Mouse (Mus musculus): ENCODE results near the gene Ak1. TPM values are rescaled to one million over a fixed set of nuclear protein-coding genes. Genes with fewer than 3 reads are reported as not detected.

The Ak1 gene
- polyA plus RNA-seq, 1 experiment = 23.5 TPM

- 75% methylated on average over 9 of the region's 9 CpGs for WGBS
- no peak for DNase-seq
- TF ChIP-seq CTCF (IDR thresholded peaks at IDR 0.05; ENCODE audit: borderline replicate concordance, control insufficient read depth, extremely low read depth, insufficient read depth, low read length, poor library complexity) = no peak
- no peak for TF ChIP-seq POLR2A (IDR thresholded peaks at IDR 0.05; ENCODE audit: control insufficient read depth, extremely low read depth, insufficient read depth, low read length, poor library complexity)
- Histone ChIP-seq H3K27ac (ENCODE audit: control insufficient read depth, insufficient read depth, low read length) (no peak overlapping the region), H3K4me1 (replicated peaks; ENCODE audit: control insufficient read depth, insufficient read depth, low read length) (no peaks in the 10 kb centered on the region; the same call in 1 of the 2 replicates), H3K4me3 (ENCODE audit: control insufficient read depth, insufficient read depth, low read length) (no peak overlapping the region), H3K36me3 (ENCODE audit: control insufficient read depth, insufficient read depth, low read length) (no peaks in the 10 kb centered on the region), H3K27me3 (ENCODE audit: control insufficient read depth, insufficient read depth, low read length) (no peaks in the 10 kb centered on the region)
These were observed 7.9 kb downstream of the Ak1 start for GRCm38 (mm10) chr2:32629276-32629976.

GRCm38 (mm10) chr2:32630036-32630435 is 8.5 kb downstream of the Ak1 start:
- WGBS = 89% methylated on average over 9 of the region's 9 CpGs
- Histone ChIP-seq H3K4me1 (replicated peaks; ENCODE audit: control insufficient read depth, insufficient read depth, low read length) (no peaks in the 10 kb centered on the region; the same call in 1 of the 2 replicates), H3K4me3 (ENCODE audit: control insufficient read depth, insufficient read depth, low read length) (no peak overlapping the region), H3K36me3 (ENCODE audit: control insufficient read depth, insufficient read depth, low read length) (no peaks in the 10 kb centered on the region), H3K27ac (ENCODE audit: control insufficient read depth, insufficient read depth, low read length) (no peak overlapping the region), H3K27me3 (ENCODE audit: control insufficient read depth, insufficient read depth, low read length) (no peaks in the 10 kb centered on the region)
- DNase-seq = no peak
- no peak for TF ChIP-seq POLR2A (IDR thresholded peaks at IDR 0.05; ENCODE audit: control insufficient read depth, extremely low read depth, insufficient read depth, low read length, poor library complexity)
- no peak for TF ChIP-seq CTCF (IDR thresholded peaks at IDR 0.05; ENCODE audit: borderline replicate concordance, control insufficient read depth, extremely low read depth, insufficient read depth, low read length, poor library complexity)

GRCm38 (mm10) chr2:32631046-32631445 is 9.5 kb downstream of the Ak1 start:
- no peak overlapping the region for H3K27ac ChIP-seq (ENCODE audit: control insufficient read depth, insufficient read depth, low read length)
- DNase-seq = no peak
- no peaks in the 10 kb centered on the region; the same call in 1 of the 2 replicates for H3K4me1 ChIP-seq (replicated peaks; ENCODE audit: control insufficient read depth, insufficient read depth, low read length)
- H3K4me3 ChIP-seq (ENCODE audit: control insufficient read depth, insufficient read depth, low read length) = no peak overlapping the region
- no peaks in the 10 kb centered on the region for H3K27me3 ChIP-seq (ENCODE audit: control insufficient read depth, insufficient read depth, low read length)
- no peak for TF ChIP-seq POLR2A (IDR thresholded peaks at IDR 0.05; ENCODE audit: control insufficient read depth, extremely low read depth, insufficient read depth, low read length, poor library complexity)
- TF ChIP-seq CTCF (IDR thresholded peaks at IDR 0.05; ENCODE audit: borderline replicate concordance, control insufficient read depth, extremely low read depth, insufficient read depth, low read length, poor library complexity) = no peak
- 95% methylated on average over 10 of the region's 10 CpGs for WGBS
- no peaks in the 10 kb centered on the region for H3K36me3 ChIP-seq (ENCODE audit: control insufficient read depth, insufficient read depth, low read length)

GRCm38 (mm10) chr2:32631737-32632394 is 10.3 kb downstream of the Ak1 start:
- H3K4me3 ChIP-seq (ENCODE audit: control insufficient read depth, insufficient read depth, low read length) = no peak overlapping the region
- 52% methylated on average over 7 of the region's 7 CpGs for WGBS
- TF ChIP-seq POLR2A (IDR thresholded peaks at IDR 0.05; ENCODE audit: control insufficient read depth, extremely low read depth, insufficient read depth, low read length, poor library complexity) (no peak), CTCF (IDR thresholded peaks at IDR 0.05; ENCODE audit: borderline replicate concordance, control insufficient read depth, extremely low read depth, insufficient read depth, low read length, poor library complexity) (peak; percentile 64; the same call in 1 of the 2 replicates)
- no peaks in the 10 kb centered on the region for H3K27me3 ChIP-seq (ENCODE audit: control insufficient read depth, insufficient read depth, low read length)
- peak; percentile 81 for DNase-seq
- no peaks in the 10 kb centered on the region for H3K36me3 ChIP-seq (ENCODE audit: control insufficient read depth, insufficient read depth, low read length)
- H3K27ac ChIP-seq (ENCODE audit: control insufficient read depth, insufficient read depth, low read length) = no peak overlapping the region
- no peaks in the 10 kb centered on the region; the same call in 1 of the 2 replicates for H3K4me1 ChIP-seq (replicated peaks; ENCODE audit: control insufficient read depth, insufficient read depth, low read length)

GRCm38 (mm10) chr2:32633660-32634059 is 12.1 kb downstream of the Ak1 start:
- H3K36me3 ChIP-seq (ENCODE audit: control insufficient read depth, insufficient read depth, low read length) = no peaks in the 10 kb centered on the region
- no peak for DNase-seq
- H3K27me3 ChIP-seq (ENCODE audit: control insufficient read depth, insufficient read depth, low read length) = no peaks in the 10 kb centered on the region
- WGBS = 88% methylated on average over 5 of the region's 5 CpGs
- no peak overlapping the region for H3K4me3 ChIP-seq (ENCODE audit: control insufficient read depth, insufficient read depth, low read length)
- TF ChIP-seq POLR2A (IDR thresholded peaks at IDR 0.05; ENCODE audit: control insufficient read depth, extremely low read depth, insufficient read depth, low read length, poor library complexity) (no peak), CTCF (IDR thresholded peaks at IDR 0.05; ENCODE audit: borderline replicate concordance, control insufficient read depth, extremely low read depth, insufficient read depth, low read length, poor library complexity) (no peak)
- H3K27ac ChIP-seq (ENCODE audit: control insufficient read depth, insufficient read depth, low read length) = no peak overlapping the region
- H3K4me1 ChIP-seq (replicated peaks; ENCODE audit: control insufficient read depth, insufficient read depth, low read length) = peaks cover 9% of the 10 kb centered on the region

- Histone ChIP-seq H3K27ac (ENCODE audit: control insufficient read depth, insufficient read depth, low read length) (no peak overlapping the region), H3K36me3 (ENCODE audit: control insufficient read depth, insufficient read depth, low read length) (no peaks in the 10 kb centered on the region), H3K4me3 (ENCODE audit: control insufficient read depth, insufficient read depth, low read length) (no peak overlapping the region), H3K27me3 (ENCODE audit: control insufficient read depth, insufficient read depth, low read length) (no peaks in the 10 kb centered on the region), H3K4me1 (replicated peaks; ENCODE audit: control insufficient read depth, insufficient read depth, low read length) (peaks cover 13% of the 10 kb centered on the region)
- TF ChIP-seq CTCF (IDR thresholded peaks at IDR 0.05; ENCODE audit: borderline replicate concordance, control insufficient read depth, extremely low read depth, insufficient read depth, low read length, poor library complexity) (no peak), POLR2A (IDR thresholded peaks at IDR 0.05; ENCODE audit: control insufficient read depth, extremely low read depth, insufficient read depth, low read length, poor library complexity) (no peak)
- no peak for DNase-seq
- WGBS = 85% methylated on average over 10 of the region's 10 CpGs
These were observed 12.9 kb downstream of the Ak1 start for GRCm38 (mm10) chr2:32634277-32635105.
